Mouse (Mus musculus) adrenal gland, adult (tissue): ENCODE measurements around the gene Cpa2.

ENCODE experiments used
- DNase-seq, 2 experiments: peaks; one replicate each; pipeline ENCODE4 v3.0.0; 2022 to 2023; ENCODE audit warnings: low spot score in 1 of 2; ENCODE audit not compliant: inconsistent age in 2 of 2

Cpa2 gene

DNA sequence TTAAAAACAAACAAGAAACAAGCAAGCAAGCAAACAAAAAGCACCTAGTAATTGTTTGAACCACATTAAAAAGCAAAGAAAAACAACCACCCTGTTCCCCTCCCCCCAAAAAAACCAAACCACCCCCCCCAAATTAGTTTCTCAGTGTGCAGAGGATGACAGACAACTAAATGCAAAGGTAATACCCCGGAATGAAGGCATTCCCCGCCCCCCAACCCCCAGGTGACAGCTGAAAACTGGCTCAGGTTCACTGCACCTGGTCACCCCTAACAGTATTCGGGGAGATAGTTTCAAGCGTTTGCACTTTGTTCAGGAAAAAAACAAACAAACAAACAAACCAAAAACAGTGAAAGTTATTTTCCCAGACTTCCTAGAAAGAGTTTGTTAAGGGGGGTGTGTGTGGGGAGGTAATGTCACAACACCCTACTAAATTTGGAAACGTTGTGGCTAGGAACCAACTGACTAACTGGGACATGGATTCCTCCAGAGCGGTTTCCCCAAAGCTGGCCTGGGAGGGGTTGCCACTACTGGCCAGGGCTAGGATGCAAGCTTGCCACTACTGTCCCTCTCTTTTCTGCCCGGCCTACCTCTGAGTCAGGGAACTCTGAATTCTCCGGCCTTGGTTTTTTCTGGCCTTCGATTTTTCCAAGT lies 6.4 kb downstream of the Cpa2 start:
- DNase-seq: peak; percentile 56 to 87

DNA sequence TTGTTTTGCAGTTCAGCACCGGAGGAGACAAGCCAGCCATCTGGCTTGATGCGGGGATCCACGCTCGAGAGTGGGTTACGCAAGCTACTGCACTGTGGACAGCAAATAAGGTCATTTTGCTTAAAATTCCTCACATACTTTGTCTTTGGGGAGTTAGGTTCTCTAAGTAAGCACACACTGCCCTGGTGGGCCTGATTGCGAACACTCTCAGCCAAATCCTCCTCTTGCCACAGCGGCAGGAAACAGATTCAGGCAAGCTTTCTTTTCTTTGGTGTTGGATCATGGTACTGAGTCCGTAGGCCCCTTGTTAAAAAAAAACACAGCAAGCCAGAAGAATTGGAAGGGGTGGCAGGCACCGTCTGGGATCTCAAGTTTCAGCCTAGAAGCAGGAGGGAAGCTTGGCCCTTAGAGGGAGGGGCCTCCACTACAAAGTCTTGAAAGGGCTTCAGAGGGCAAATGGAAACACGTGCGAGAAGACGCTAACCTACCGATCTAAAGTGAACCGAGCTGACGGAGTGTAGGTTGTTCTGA lies 7.9 kb downstream of the Cpa2 start:
- DNase-seq: peak in 1 of 2 experiments; percentile 73

DNA sequence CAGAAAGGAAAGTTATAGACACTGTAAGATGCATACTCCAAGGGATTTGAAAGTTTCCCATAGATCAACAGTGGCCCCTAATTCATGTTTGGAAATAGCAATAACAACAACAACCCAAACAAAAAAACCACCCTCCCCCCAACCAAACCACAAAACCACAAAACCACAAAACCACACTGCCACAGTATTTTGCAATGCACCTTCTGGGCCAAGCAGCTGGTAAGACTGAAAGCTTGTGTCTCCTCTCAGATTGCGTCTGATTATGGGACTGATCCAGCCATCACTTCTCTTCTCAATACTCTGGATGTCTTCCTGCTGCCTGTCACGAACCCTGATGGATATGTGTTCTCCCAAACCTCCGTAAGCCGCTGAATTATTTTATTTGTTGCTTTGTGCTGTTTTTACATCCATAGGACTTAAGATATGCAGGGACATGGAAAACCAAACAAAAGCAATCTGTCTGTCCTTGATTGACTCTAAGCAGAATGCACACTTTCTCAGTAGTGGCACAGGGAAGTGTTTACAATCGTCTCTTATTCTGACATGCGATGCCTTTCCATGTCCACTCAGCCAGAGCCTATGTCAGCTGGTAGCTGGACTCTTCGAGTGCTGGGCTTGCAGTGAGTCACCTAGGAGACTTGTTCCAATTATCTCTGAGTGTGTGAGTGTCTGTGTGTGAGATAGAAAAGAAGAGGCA lies 9.3 kb downstream of the Cpa2 start:
- peak in 1 of 2 experiments; percentile 29 for DNase-seq

DNA sequence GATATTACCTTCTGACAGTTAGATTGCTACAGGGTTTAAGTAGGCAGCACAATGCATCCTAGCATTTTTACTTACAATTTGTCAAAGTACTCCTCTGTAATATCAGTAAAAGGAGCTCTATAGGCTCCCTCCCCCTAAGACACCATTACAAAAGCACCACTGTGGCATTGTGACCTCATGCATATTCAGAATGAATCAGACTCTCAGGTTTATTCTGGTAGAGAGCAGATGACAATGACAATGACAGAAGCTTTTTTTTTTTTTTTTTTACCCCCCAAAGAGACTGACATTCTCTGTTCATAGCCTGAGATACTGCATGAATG lies 9.8 kb downstream of the Cpa2 start:
- no peak for DNase-seq

DNA sequence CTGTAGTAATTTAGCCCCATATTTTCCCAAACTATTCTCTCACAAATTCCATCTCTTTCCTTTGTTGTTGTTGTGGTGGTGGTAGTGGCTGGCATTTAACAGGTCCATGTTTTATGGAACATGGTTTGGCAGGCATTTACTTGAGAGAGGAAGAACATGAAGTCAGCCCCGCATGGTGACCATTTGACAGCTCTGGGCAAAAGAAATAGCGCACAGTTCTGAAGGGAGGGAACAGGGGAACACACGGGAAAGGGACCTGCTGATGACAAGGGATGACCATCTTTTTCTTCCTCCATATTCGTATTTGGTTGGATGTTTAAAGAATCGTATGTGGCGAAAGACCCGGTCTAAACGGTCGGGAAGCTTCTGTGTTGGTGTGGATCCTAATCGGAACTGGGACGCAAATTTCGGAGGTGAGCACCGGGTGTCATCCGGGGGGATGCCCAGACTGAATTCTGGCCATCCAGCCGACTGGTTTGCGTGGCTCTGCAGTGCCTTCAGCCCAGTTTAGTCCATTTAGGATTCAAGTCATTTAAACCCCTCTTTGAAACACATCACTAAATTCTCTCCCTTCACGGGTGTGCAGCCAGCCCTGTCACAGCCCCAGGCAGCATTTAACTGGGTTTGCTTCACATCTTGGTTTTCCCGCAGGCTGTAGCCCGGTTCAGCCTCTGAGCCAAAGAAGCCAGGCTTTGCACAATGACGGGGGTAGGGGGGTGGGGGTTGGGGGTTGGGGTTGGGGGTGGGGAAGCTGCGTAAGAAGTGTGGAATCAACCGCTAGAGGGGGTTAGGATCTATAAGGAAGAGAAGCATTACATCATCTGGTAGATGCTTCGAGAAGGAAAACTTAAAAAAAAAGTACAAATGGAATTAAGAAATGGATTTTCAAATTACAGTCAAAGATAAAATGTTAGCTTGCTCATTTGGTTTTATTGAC lies 10.5 kb downstream of the Cpa2 start:
- DNase-seq: peak in 1 of 2 experiments; percentile 35

DNA sequence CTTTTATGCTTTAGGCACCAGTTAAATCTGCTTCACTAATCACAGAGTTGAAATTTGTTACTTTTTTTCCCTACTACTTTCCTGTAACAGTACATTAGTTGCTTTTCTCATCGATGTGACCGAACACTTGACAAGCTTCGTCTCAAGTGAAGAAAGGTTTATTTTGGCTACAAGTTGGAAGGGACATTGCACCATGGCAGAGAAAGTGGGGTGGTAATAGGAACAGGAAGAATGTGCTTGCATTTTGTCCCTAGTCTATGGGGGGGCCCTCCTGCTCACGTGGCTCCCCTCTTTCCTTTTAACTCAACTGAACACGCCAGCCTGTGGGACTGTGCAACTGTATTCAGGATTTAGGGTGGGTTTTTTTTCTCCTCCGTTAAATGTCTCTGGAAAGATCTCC lies 11.2 kb downstream of the Cpa2 start:
- DNase-seq: peak in 1 of 2 experiments; percentile 37

DNA sequence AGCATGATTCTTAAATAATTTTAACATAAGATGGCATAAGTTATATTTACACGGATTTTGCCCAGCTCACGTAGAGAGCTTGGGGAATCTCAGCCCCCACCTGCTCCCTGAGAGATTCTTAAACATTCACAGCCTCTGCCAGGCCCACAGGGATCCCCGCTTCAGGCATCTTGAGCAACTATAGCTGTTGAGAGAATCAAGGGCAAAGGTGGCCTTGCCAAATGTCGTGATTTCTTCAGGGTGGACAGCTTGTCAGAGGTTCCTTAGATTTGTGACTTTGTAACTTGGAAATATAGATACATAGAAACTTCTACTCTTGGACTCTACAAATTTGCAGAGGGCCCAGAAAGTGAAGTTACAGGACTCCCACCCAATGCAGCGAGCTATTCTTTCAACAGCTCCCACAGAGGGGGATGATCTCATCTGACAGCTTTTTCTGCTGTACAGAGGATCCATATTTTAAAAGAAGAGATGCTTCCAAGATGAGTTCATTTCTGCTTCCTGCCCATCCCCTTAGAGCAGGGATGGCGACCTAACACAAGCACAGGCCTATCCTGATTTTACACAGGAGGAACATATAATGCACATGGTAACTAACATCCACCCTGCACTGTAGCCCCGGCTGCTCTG lies 12.1 kb downstream of the Cpa2 start:
- DNase-seq: peak in 1 of 2 experiments; percentile 72

DNA sequence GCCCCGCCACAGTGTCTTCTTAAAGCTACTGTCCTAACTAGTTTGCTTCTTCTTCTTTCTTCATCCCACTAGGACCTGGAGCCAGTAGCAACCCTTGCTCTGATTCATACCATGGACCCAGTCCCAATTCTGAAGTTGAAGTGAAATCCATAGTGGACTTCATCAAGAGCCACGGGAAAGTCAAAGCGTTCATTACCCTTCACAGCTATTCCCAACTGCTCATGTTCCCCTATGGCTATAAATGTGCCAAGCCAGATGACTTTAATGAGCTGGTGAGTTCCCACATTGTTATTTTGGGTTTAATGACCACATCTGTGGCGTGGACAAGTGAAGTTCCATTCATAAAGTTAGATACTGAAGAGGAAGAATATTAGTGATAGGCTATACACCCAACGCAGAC lies 12.7 kb downstream of the Cpa2 start:
- DNase-seq: no peak

DNA sequence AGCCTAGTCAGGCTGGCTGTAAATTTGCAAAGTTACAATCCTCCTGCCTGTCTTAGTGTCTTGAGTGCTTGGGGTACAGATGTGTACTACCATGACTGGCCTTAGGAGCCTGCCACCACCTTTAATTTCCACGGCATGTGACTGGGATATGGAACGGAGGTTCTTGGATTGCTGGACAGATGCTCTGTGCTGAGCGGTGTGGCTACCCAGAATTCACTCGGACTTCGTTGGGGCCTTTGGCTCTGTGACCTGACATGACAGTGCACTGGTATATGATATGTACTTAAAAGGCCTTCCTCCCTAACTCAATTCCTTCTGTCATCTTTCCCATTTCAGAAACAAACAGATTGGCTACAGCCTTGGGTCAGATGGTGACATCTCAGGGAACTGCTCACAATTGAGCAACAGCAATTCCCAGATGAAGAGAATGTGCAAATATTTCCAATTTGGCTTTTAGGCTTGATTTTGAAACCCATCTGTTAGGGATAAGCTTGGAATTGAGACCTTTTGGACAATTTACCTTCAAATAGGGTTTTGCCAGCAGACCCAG lies 13.3 kb downstream of the Cpa2 start:
- peak in 1 of 2 experiments; percentile 54 for DNase-seq

DNA sequence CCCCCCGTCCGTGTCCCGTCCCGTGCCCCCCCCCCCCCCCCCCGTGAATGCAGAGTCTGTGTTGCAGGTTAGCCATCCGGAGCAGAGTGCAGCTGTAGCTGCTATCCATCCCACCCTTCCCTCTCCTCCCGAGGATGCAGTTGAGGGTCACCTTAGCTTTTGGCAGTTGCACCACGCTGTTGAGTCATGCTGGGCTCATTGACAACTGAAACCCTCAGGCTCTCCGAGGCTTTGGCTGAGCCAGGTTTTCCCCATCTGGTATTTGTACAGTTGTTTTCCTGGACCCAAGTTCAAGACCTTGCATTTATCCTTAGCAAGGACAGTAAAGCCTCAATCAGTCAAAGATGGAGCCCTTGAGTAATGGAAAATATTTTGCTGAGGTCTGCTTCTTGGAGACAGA lies 14.7 kb downstream of the Cpa2 start:
- DNase-seq: peak; percentile 72 to 92

DNA sequence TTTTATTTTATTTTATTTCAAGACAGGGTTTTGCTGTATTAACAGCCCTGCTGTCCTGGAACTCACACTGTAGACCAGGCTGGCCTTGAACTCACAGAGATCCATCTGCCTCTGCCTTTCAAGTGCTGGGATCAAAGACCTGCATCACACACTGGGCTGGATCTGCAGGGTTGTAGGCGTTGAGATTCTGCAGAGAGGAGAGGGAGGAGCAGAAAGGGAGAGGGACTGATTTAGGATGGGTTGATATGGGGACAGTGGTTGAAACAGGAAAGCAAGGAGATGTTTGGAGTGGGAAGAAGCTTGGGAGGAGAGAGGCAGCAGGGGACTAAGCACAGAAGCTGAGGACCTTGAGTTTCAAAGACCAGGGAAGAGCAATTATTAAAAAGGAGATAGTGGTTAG lies 18.3 kb downstream of the Cpa2 start:
- peak; percentile 53 to 79 for DNase-seq

DNA sequence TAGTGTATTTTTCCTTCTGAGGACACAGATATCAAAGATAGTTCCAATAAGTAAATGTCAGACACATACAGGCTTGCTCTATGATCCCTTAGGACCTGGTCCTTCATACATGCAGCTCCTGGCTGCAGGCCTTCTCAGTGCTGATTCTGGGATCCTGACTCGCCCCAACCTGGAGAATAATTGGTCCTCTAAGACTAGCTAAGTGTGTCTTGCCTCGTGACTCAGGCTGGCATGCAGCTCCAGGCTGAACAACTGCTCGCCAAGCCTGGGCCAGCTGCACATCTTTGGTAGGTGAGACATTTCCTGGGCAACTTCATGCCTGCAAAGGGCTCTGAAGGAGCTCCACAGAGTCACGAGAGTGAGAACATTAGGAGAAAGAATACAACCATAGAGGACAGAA lies 20.8 kb downstream of the Cpa2 start:
- peak in 1 of 2 experiments; percentile 63 for DNase-seq

DNA sequence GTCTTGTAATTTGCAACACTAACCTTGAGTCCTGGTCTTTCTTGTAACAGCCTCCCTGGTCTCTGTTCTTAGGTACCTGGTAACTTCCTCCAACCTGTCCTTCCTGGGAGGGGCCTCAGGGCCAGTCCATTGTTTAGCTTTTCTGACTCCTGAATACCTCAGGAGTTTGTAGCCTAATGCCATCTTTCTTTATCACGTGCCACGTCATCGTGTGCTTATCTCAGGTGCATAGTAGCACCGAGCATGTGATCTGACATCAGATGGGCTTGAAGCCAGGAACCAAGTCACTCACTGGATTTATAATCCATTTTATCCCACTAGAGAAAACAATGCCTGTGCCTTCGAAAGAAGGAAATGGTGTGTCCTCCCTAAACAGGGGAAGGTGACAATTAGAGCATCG lies 22.2 kb downstream of the Cpa2 start:
- peak in 1 of 2 experiments; percentile 64 for DNase-seq

DNA sequence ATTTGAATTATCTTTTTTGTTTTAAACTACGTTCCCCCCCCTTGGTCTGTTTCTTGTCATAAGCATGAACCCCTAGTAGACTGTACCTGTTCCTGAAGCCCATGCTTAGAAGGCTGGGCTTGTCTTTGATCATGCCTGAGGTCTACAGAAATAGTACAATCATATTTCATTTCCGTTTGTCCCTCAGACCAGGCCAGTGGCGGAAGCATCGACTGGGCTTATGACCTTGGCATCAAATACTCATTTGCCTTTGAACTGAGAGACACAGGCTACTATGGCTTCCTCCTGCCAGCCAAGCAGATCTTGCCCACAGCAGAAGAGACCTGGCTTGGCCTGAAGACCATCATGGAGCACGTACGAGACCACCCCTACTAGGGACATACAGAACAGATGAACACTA lies 22.7 kb downstream of the Cpa2 start:
- DNase-seq: peak; percentile 62 to 81

DNA sequence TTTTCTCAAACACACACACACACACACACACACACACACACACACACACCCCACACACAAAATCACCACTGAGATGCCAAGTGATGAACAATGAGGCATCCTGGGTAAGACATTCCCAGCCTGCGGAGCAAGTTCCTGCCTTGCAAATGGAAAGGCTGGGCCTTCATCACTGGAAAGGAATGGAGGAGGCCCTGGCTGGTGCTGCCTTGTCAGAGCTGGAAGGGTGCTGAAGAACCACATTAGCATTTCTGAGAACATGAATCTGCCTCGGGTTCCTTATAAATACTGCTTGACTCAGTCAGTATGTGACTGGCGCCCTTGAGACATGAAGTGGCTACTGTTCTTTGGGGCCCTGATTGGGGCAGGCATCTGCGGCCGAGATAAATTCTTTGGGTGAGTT lies 26.7 kb downstream of the Cpa2 start, which contains the start of gene Cpa4:
Gene Cpa4, plus strand, starts transcription at position 301 of the 400 bp plus-strand sequence.
- no peak for DNase-seq

DNA sequence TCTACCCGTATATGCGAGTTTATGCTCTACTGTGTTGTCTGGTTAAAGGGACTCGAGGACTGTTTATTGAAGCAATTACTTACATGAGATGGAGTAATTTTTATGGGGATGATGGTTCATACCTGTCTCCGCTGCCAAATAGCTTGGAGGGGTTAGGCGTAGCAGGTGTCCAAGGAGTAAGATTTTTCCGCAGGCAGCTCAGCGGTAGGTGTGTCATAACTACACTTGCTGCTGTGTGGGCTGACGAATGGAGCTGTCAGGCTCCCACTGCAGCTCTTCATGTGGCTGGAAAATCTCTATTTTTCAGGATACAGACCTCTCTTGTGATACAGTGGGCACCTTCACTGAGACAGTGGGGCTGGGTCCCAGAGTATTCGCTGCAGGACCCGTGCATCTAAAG lies 27.9 kb downstream of the Cpa2 start:
- DNase-seq: no peak

DNA sequence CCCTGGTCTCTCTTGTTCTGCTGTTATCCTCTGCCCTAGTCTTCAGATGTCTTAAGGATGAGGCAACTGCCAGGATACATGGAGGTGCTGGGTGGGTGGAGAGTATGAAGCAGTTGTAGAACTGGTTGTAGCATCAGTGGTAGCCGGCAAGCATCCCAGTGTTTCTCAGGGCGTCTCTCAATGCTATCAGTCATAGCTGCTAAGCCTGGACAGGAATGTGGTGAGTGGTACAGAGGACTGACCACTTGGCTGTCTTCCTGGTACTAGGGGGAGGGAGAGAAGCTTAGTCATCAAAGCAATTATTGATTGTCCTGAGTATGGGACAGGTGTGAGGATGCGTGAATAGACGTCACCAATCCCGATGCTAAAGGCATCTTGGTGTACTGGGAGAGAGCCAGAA lies 28.6 kb downstream of the Cpa2 start:
- no peak for DNase-seq

DNA sequence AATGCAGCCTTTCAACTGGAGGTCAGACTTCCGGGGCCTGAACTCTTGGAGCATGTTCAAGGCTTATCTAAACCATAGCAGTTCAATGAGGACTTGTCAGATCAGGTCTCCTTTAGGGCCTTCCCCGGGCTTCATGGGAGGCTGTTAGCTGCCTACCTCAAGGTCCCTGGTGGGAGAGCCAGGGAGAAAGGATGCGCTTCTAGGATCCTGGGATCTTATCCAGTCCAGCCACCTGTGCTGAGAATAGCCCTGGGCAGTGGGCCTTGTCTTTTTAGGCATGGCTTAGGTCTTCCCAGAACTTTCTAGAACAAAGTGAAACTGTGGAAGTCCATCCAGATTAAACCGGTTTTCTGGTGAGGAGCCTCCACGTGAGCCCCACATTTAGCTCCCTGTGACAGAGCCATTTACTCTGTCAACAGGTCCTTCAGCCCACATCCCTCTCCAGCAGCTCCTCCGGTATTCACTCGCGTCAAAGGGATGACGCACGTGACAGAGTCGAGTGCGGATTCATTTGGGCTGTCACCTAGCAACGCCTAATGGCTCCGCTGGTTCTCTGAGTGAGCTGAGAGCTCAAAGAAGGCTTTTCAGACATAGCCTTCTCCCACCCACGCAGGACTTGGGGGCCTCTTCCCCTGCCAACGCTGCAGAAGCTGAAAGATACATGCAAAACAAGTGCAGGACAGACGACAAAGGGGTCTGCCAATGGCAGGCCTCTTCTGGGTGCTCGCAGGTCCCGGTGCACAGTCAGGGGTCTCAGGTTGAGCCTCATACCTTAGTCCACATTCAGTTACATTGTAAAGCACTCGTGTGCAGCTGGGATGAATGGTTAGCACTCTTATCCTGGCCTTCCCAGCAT lies 31.3 kb downstream of the Cpa2 start:
- DNase-seq: peak in 1 of 2 experiments; percentile 36

DNA sequence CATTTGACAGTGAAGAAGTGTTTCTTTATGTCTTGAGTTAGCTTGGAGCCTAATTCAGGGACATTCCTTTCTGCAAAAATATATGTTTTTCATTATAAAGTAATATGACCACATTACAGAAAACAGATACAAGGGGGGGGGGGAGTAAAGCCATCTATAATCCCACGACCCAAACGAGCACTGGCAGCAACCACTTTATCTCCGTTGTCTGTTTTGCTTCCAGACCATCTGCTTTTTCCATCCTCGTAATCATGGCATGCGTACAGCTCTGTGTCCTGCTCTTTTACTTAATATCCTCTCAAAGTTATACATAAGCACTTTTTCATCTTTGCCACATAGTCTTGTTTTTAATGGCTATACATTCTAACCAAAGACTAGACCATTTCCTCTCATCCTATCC lies 32.0 kb downstream of the Cpa2 start:
- no peak for DNase-seq

DNA sequence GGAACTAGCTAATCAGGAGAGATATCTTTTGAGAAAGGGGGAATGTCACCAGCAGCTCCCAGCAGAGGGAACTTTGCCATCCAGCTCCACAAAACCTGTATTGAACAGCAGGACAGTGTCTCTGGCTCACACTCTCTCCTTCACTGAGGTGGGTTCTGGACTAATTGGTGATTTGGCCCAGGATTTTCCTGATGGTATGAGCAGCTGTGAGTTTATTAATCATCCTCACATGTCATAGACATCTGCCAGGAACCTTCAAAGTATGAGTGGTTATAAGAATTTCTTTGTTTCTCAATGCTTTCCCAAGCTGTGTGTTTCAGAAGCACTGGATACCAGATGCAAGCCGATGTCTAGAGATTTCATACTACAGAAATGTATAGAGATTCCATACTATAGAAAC lies 33.6 kb downstream of the Cpa2 start:
- peak in 1 of 2 experiments; percentile 29 for DNase-seq
